Mouse (Mus musculus): ENCODE measurements around the gene Adgrg2. TPM values are rescaled to one million over a fixed set of nuclear protein-coding genes. Genes with fewer than 3 reads are reported as not detected.

Adgrg2 gene
- polyA plus RNA-seq (2012; ENCODE audit: low replicate concordance), result not detected in 2 replicates

GRCm38 (mm10) chrX:160390464-160390956 lies at the start of gene Adgrg2:
Gene Adgrg2 (plus strand): TSS chrX:160390690.

DNA sequence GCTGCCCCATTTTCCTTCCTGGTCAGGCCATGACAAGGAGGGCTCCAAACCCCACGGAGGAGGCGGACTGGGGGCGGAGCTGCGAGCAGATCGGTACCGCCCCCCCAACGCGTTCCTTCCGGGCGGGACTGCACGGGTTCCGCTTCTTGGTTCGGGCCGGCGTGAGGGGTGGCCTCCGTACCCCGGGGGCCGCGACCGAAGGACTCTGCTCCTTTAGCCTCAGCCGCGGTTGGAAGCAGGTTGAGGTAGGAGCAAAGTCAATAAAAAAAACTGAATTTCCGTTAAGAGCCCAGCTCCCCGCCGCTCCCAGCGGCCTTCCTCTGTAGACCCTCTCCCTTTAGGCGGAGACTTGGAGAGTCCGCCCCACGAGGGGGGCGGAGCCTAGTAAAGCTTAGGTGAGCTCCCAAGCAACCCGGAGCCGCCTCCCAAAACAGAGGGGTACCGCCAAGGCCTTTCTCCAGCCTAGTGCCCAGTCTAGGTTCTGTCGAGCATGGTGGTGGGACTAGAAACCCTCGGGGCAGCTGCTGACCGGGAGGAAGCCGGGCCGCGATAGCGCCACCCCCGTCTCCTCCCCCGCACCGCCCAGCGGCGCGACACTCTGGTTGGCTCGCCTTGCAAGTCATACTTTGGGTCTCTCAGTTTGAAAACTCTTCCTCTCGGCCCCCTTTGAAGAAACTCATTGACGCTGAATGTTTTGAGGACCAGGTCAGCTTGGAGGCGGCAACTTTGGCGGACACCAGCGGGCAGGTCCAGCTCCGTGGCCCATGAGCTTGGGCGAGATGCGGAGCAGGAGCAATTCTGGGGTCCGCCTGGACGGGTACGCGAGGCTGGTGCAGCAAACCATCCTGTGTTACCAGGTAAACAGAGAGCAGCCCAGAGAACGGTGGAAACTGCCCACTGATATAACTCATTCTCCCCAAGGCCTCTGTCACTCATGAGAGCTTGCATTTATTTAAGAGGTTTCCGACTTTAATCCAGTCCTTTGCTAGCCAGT lies 111.9 kb downstream of the Adgrg2 start, which contains the start of gene Phka2:
Gene Phka2, plus strand, starts transcription at position 119 of the 994 bp plus-strand sequence.

Other genes with a start within 250 kb of the Adgrg2 start
- 4.6 and 5.2 TPM in 2 replicates for gene Phka2, start 111.5 kb downstream of the Adgrg2 start, polyA plus RNA-seq (2012; ENCODE audit: low replicate concordance)